Mouse (Mus musculus) intestine, embryonic 14.5 days (tissue): ENCODE data around the gene Wt1. TPM values are rescaled to one million over a fixed set of nuclear protein-coding genes. Genes with fewer than 3 reads are reported as not detected.

Source experiments
- ATAC-seq: fragments of 200-750 bp; cut with Nextera tagmentation; replicated peaks from 2 replicates; pipeline ENCODE4 v1.8.0; 2017; ENCODE audit warnings: low read depth, moderate number of reproducible peaks, moderate TSS enrichment, moderate library complexity; ENCODE audit not compliant: low FRiP score, low TSS enrichment
- DNase-seq: peaks from one replicate; pipeline ENCODE4 v3.0.0-alpha.2; 2018; ENCODE audit warnings: low spot score
- H3K27ac ChIP-seq: fragments of 300-500 bp; sonication (generic); 2 replicates; pipeline ENCODE4 v1.5.1; 2014; ENCODE audit warnings: low read depth, mild to moderate bottlenecking, control low read depth
- H3K27me3 ChIP-seq: fragments of 300-500 bp; sonication (generic); replicated peaks from 2 replicates; pipeline ENCODE4 v1.6.1; 2014; ENCODE audit warnings: low read length, control low read depth; ENCODE audit not compliant: control insufficient read depth, insufficient read depth
- H3K36me3 ChIP-seq: fragments of 300-500 bp; sonication (generic); 2 replicates; pipeline ENCODE4 v1.6.1; 2014; ENCODE audit warnings: low read length, control low read depth; ENCODE audit not compliant: control insufficient read depth, insufficient read depth
- H3K4me1 ChIP-seq: fragments of 300-500 bp; sonication (generic); replicated peaks from 2 replicates; pipeline ENCODE4 v1.6.1; 2014; ENCODE audit warnings: low read length, control low read depth, mixed read lengths; ENCODE audit not compliant: control insufficient read depth, insufficient read depth
- H3K4me2 ChIP-seq: fragments of 300-500 bp; sonication (generic); 2 replicates; pipeline ENCODE4 v1.6.1; 2014; ENCODE audit warnings: low read length
- H3K4me3 ChIP-seq: fragments of 300-500 bp; sonication (generic); 2 replicates; pipeline ENCODE4 v1.5.1; 2014; ENCODE audit warnings: low read depth, low read length, control low read depth, mixed read lengths
- H3K9ac ChIP-seq: fragments of 300-500 bp; sonication (generic); 2 replicates; pipeline ENCODE4 v1.6.1; 2014; ENCODE audit warnings: mild to moderate bottlenecking, low read length
- H3K9me3 ChIP-seq: fragments of 300-500 bp; sonication (generic); 2 replicates; pipeline ENCODE4 v1.6.1; 2016; ENCODE audit warnings: low read length, control low read depth; ENCODE audit not compliant: control insufficient read depth
- WGBS: fragments of 180-500 bp; shearing (Covaris S2); extraction: QIAGEN DNeasy Blood & Tissue Kit; methylation state at CpG from one replicate; pipeline ENCODE4 v1.1.7; 2014; 5-methylcytosine and 5-hydroxymethylcytosine counted together
- polyA plus RNA-seq: library from polyadenylated mRNA; unstranded; fragments of >200 nt; fragmentation: Nextera tagmentation; extraction: Ambion mirVana; gene quantifications from 2 replicates; pipeline ENCODE4 v1.2.1, GENCODE M21; 2014

The Wt1 gene
- polyA plus RNA-seq: 18.4 and 20.1 TPM in 2 replicates

DNA sequence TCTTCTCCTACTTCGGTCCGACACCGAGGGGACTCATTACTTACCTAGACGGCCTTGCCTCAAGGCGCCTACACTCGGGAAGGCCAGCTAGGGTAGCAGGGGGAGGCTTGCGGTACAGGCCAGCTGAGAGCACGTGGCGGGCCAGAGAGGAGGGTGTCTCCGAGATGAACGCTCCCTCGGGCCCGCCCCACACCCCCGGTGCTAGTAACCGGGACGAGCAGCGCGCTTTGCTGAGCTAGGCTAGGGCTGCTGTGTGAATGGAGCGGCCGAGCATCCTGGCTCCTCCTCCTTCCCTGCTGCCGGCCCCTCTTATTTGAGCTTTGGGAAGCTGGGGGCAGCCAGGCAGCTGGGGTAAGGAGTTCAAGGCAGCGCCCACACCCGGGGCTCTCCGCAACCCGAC, at the start of gene Wt1:
TSS of gene Wt1 (plus strand) at position 251 of the 400 bp plus-strand sequence.
- Histone ChIP-seq H3K9me3 (no peaks in the 10 kb centered on the region), H3K4me3 (peak within 1 kb of the TSS; percentile 38), H3K36me3 (no peaks in the 10 kb centered on the region), H3K27me3 (peaks cover 96% of the 10 kb centered on the region), H3K9ac (peak within 1 kb of the TSS; percentile 35), H3K4me2 (peak within 1 kb of the TSS; percentile 45), H3K27ac (peak within 1 kb of the TSS; percentile 18; the same call in 1 of the 2 replicates), H3K4me1 (0 out of 2 replicates have a peak, but pooled peaks cover 13% of the 10 kb centered on the region)
- ATAC-seq (peak; percentile 73), DNase-seq (peak; percentile 79)
- under 1% methylated on average over 24 of the region's 25 CpGs for WGBS

DNA sequence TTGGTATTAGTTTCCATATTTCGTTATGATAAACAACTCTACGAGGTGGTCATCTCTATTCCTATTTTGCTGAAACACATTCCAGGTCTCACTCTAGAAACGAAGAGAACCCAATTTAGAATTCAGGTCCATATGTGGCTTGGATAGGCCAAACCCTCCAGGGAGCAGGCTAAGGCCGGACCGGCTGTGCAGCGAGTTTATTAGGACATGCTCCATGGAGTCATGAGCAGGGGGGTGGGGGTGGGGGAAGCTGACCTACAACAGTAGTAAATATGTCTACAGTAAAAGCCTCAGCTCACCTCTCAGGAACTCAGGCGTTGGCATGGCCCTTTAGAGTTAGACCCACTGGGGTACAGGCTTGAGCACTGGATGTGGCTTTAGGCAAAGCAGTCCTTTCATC, 49.2 kb upstream of the Wt1 start:
- H3K36me3 ChIP-seq: no peaks in the 10 kb centered on the region
- H3K4me1 ChIP-seq: no peaks in the 10 kb centered on the region
- ATAC-seq: no peak
- H3K4me2 ChIP-seq: no peak overlapping the region
- no peak overlapping the region for H3K9ac ChIP-seq
- WGBS: 89% methylated on average over 7 of the region's 7 CpGs
- no peak overlapping the region for H3K27ac ChIP-seq
- H3K4me3 ChIP-seq: no peak overlapping the region
- no peaks in the 10 kb centered on the region for H3K9me3 ChIP-seq
- no peaks in the 10 kb centered on the region for H3K27me3 ChIP-seq
- DNase-seq: no peak

DNA sequence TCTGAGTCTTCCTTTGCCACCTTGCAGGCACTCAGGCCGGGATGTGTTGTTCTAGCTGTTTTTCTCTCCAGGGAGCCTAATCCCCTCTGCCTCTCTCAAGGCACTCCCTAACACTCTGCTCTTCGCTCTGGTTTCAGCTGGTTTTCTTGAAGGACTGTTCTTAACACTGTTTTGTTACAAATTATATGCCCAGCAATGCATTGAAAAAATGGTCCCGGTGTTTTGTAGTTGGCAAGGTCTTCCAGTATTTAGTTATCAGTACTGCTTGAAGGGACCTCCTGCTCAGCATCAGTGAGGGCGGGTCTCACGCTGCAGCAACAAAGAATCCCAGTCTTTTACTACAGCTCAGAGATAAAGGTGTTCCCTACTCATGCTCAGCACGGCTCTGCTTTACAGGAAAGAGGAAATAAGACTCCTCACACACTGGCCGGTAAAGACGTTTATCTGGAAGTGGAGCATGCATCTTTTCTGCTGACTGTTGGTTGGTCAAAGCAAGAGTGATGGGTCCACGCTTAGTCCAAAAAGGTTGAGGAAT, 44.0 kb upstream of the Wt1 start:
- no peak overlapping the region for H3K4me3 ChIP-seq
- H3K9me3 ChIP-seq: no peaks in the 10 kb centered on the region
- H3K4me2 ChIP-seq: no peak overlapping the region
- H3K4me1 ChIP-seq: no peaks in the 10 kb centered on the region
- DNase-seq (no peak), ATAC-seq (no peak)
- WGBS: 32% methylated on average over 9 of the region's 9 CpGs
- no peak overlapping the region for H3K27ac ChIP-seq
- no peaks in the 10 kb centered on the region for H3K36me3 ChIP-seq
- H3K27me3 ChIP-seq: no peaks in the 10 kb centered on the region
- no peak overlapping the region for H3K9ac ChIP-seq

DNA sequence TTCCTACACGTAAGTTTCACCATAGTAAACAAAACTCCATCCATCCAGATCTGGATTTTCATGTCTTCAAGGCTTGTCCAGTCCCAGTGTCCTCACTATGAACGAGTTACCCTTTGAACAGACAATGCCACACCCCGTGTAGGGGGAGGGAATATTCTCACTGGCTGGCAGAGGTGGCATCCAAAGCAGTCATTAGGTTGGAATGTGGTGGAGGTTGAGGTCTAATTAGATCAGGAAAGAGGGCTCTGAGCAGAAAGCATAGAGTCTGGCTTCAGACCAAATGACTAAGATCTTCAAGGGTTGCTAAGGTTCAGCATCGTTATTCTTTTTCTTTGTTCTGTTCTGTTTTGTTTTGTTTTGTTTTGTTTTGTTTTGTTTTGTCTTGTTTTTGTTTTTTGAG, 42.3 kb upstream of the Wt1 start:
- Histone ChIP-seq H3K27me3 (no peaks in the 10 kb centered on the region), H3K4me1 (peaks cover 6% of the 10 kb centered on the region), H3K36me3 (no peaks in the 10 kb centered on the region), H3K4me3 (no peak overlapping the region), H3K4me2 (no peak overlapping the region), H3K27ac (no peak overlapping the region), H3K9me3 (no peaks in the 10 kb centered on the region), H3K9ac (no peak overlapping the region)
- ATAC-seq: no peak
- DNase-seq: no peak
- WGBS: 78% methylated on average over 4 of the region's 4 CpGs

DNA sequence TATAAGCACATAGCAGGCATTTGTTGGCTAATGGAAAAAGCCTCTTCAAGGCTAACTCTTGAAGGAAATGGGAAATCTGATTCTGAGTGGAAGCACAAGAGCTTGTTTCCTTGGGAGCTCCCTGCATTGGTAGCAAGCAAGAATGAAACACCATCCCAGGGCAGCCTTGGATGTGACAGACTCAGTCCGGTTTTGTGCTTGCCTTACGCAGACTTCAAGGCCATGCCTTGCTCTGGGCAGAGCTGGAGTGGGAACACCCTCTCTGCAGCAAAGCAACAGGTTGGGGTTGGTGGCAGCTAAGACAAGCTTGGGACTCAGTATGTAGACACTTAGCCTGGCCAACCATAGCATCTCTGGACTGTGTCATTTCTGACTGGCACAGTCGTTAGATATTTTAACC, 40.2 kb upstream of the Wt1 start:
- ATAC-seq (no peak), DNase-seq (no peak)
- WGBS: 94% methylated on average over 3 of the region's 3 CpGs

DNA sequence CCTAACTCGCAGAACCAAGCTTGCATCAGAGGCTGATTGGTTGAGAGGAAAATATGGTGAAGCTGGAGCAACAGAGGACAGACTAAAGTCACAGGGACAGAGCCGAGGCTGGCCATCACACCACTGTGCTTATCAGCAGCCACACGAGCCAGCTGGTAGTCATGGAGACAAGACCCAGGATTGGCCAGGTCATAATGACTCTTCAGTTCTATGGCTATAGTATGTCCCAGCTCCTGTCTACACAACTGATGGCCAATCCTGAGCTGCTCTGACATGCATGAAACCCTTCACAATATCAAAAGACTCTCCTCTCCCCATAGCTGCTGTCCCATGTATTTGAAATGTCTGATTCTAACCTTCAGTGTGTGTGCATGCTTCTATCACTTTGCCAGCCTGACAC, 38.3 kb upstream of the Wt1 start:
- ATAC-seq (no peak), DNase-seq (no peak)
- Histone ChIP-seq H3K4me1 (peaks cover 13% of the 10 kb centered on the region), H3K27me3 (no peaks in the 10 kb centered on the region), H3K4me3 (no peak overlapping the region), H3K9me3 (no peaks in the 10 kb centered on the region), H3K36me3 (no peaks in the 10 kb centered on the region), H3K9ac (no peak overlapping the region), H3K4me2 (no peak overlapping the region), H3K27ac (no peak overlapping the region)
- 80% methylated on average over 3 of the region's 3 CpGs for WGBS

More for the DNA sequence above, 40.2 kb upstream of the Wt1 start:
- H3K9me3 ChIP-seq: no peaks in the 10 kb centered on the region
- H3K4me3 ChIP-seq: no peak overlapping the region
- H3K4me1 ChIP-seq: peaks cover 13% of the 10 kb centered on the region
- H3K9ac ChIP-seq: no peak overlapping the region
- no peak overlapping the region for H3K27ac ChIP-seq
- no peaks in the 10 kb centered on the region for H3K27me3 ChIP-seq
- H3K36me3 ChIP-seq: no peaks in the 10 kb centered on the region
- no peak overlapping the region for H3K4me2 ChIP-seq

DNA sequence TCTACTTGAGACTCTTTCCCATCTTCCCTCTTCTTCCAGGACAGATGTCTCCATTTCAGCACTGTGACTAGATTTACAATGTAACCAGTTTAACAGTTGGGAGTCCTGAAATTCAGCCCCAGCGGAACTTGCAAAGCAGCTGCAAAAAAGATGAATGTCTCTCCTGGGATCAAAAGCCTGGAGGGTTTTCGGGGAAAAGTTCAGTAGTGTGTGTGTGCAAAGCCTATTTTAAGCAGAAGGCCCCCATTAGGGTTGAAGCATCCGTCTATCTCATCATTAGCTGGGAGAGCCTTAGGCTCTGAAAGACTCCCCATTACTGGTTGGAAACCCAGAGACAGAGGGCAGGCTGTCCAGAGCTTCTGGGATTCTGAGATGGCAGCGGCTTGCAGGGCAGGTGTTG, 37.2 kb upstream of the Wt1 start:
- Histone ChIP-seq H3K4me1 (peaks cover 13% of the 10 kb centered on the region), H3K4me3 (no peak overlapping the region), H3K4me2 (peak overlapping the region; percentile 2; the same call in 1 of the 2 replicates), H3K9me3 (no peaks in the 10 kb centered on the region), H3K27me3 (no peaks in the 10 kb centered on the region), H3K9ac (no peak overlapping the region), H3K36me3 (no peaks in the 10 kb centered on the region), H3K27ac (peak overlapping the region; percentile 43; the same call in 1 of the 2 replicates)
- DNase-seq (no peak), ATAC-seq (no peak)
- WGBS: 38% methylated on average over 4 of the region's 4 CpGs

DNA sequence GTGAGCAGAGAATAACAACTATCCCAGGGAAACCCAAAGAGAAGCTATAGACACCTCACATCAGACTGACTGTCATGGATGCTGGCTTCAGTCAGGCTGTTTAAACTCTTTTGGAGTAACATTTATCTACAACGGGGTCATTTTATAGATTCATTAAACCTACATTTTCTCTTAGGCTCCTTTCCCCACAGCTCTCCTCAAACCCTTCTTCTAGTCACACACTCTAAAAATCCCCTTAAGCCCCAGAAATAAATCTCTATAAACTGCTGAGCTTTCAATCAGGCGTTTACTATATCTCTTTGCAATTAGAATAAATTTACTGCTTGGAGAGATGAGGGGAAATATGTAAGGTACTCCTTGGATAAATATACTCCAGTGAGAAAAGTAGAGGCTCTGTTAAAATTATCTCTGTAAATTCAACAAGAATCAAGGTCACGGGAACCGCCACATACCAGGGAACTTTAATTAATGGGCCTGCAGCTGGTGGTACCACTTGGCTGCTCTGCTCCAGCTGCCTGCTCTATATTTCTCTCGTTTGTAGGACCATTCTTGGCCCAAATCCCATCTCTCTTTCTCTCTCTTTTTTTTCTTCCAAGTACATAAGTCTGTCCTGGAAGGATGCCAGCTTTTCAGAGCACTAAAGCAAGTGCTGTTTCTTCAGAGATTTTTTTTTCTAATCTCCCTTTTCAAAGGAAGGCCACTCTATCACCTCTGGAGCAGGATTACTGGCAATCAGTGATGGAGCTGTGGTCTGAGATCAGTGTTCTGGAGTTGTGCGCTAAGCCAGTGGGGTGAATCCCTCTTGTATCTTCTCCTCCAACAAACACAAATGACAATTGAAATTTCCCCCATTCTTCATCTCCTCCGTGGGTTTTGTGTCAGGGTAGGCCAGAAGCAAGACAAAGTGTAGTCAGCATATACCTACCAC, 36.5 kb upstream of the Wt1 start:
- H3K27ac ChIP-seq: peak overlapping the region; percentile 43; the same call in 1 of the 2 replicates
- H3K4me2 ChIP-seq: 0 out of 2 replicates have a peak overlapping the region, but pooled peaks have one; percentile 13
- peaks cover 13% of the 10 kb centered on the region for H3K4me1 ChIP-seq
- no peaks in the 10 kb centered on the region for H3K36me3 ChIP-seq
- H3K4me3 ChIP-seq: no peak overlapping the region
- H3K9ac ChIP-seq: no peak overlapping the region
- no peaks in the 10 kb centered on the region for H3K27me3 ChIP-seq
- no peak for DNase-seq
- WGBS: 19% methylated on average over 7 of the region's 7 CpGs
- H3K9me3 ChIP-seq: no peaks in the 10 kb centered on the region
- ATAC-seq: 0 out of 2 replicates have a peak, but pooled peaks have one; percentile 55
